Mouse (Mus musculus): ENCODE measurements around the gene Usp33.

GRCm38 (mm10) chr3:152305080-152305479 lies 41.2 kb upstream of the Usp33 start:
- TF ChIP-seq CTCF (IDR thresholded peaks at IDR 0.05; ENCODE audit: low read depth) (no peak), EP300 (IDR thresholded peaks at IDR 0.05; ENCODE audit: low read depth) (no peak)

Data from heart, postnatal 0 days (tissue).